Mouse (Mus musculus) spleen, adult 2 months (tissue): ENCODE data around the gene Acer1.

ENCODE experiments used
- CTCF ChIP-seq: fragments of 200-500 bp; IDR thresholded peaks from 2 replicates; pipeline ENCODE4 v1.5.1; 2011; ENCODE audit warnings: mild to moderate bottlenecking, inconsistent platforms; ENCODE audit not compliant: insufficient read depth, insufficient read length, insufficient replicate concordance; ENCODE audit errors: extremely low read depth
- POLR2A ChIP-seq: fragments of 200-500 bp; IDR thresholded peaks from 2 replicates; pipeline ENCODE4 v1.6.1; 2011; ENCODE audit warnings: low read depth, low read length, inconsistent platforms

DNA sequence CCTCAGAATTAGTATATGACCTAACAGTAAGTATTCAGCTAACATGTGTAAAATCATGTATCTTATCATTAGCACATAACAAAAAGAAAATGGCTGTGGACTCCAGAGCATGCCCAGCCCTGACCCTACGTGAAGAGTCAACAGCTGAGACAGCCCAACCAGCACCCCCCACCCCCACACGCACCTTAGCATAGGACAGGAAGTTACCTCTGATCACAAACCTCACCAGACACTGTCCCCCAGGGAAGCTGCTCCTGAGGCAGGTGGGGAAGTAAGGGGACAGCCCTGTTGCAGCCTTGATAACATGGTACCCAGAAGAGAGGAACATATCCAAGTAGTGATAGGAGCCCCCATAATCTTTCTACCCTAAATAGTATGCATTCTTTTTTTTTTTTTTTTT, 55.9 kb downstream of the Acer1 start:
- TF ChIP-seq CTCF: no peak
- TF ChIP-seq POLR2A: no peak
